Mouse (Mus musculus) forebrain, postnatal 0 days (tissue): ENCODE results near the gene Hrh3. TPM values are rescaled to one million over a fixed set of nuclear protein-coding genes. Genes with fewer than 3 reads are reported as not detected.

Experiments
- ATAC-seq: fragments of 200-750 bp; cut with Nextera tagmentation; 2 replicates; pipeline ENCODE4 v1.8.0; 2017; ENCODE audit warnings: mild to moderate bottlenecking, moderate library complexity
- DNase-seq: peaks from one replicate; pipeline ENCODE4 v3.0.0-alpha.2; 2015
- H3K27ac ChIP-seq: fragments of 300-500 bp; sonication (generic); 2 replicates; pipeline ENCODE4 v1.5.1; 2014; ENCODE audit warnings: low read depth, mild to moderate bottlenecking, antibody characterized with exemption, low read length, moderate library complexity, mixed read lengths
- H3K27me3 ChIP-seq: fragments of 300-500 bp; sonication (generic); 2 replicates; pipeline ENCODE4 v1.6.1; 2014; ENCODE audit warnings: mild to moderate bottlenecking, low read length, mixed read lengths; ENCODE audit not compliant: insufficient read depth
- H3K36me3 ChIP-seq: fragments of 300-500 bp; sonication (generic); 2 replicates; pipeline ENCODE4 v1.6.1; 2014; ENCODE audit warnings: mild to moderate bottlenecking, moderate library complexity; ENCODE audit not compliant: insufficient read depth
- H3K4me1 ChIP-seq: fragments of 300-500 bp; sonication (generic); 2 replicates; pipeline ENCODE4 v1.6.1; 2014; ENCODE audit warnings: antibody characterized with exemption; ENCODE audit not compliant: insufficient read depth
- H3K4me2 ChIP-seq: fragments of 300-500 bp; sonication (generic); 2 replicates; pipeline ENCODE4 v1.6.1; 2014; ENCODE audit warnings: low read depth, mild to moderate bottlenecking, moderate library complexity
- H3K4me3 ChIP-seq: fragments of 300-500 bp; sonication (generic); 2 replicates; pipeline ENCODE4 v1.5.1; 2014; ENCODE audit warnings: low read depth, low read length, mixed read lengths
- H3K9ac ChIP-seq: fragments of 300-500 bp; sonication (generic); 2 replicates; pipeline ENCODE4 v1.6.1; 2014; ENCODE audit warnings: mild to moderate bottlenecking
- H3K9me3 ChIP-seq: fragments of 300-500 bp; sonication (generic); 2 replicates; pipeline ENCODE4 v1.6.1; 2016; ENCODE audit warnings: low read length
- CTCF ChIP-seq: sonication (generic); IDR thresholded peaks from 2 replicates; pipeline ENCODE4 v1.5.1; 2016; ENCODE audit warnings: antibody characterized with exemption, control low read depth, low read depth
- WGBS: fragments of 180-500 bp; shearing (Covaris S2); extraction: QIAGEN DNeasy Blood & Tissue Kit; methylation state at CpG from one replicate; pipeline ENCODE4 v1.1.7; 2014; 5-methylcytosine and 5-hydroxymethylcytosine counted together
- polyA plus RNA-seq: library from polyadenylated mRNA; unstranded; fragments of >200 nt; fragmentation: Nextera tagmentation; extraction: Ambion mirVana; gene quantifications from 2 replicates; pipeline ENCODE4 v1.2.1, GENCODE M21; 2015
- total RNA-seq: library from RNA; depleted of rRNA; stranded (reverse); fragments of >200 nt; gene quantifications from 2 replicates; pipeline ENCODE4 v1.2.3, GENCODE M21; 2014

Gene Hrh3
- total and polyA plus RNA-seq, 2 experiments from 2014 or later, result 6.1 to 11.3 TPM

DNA sequence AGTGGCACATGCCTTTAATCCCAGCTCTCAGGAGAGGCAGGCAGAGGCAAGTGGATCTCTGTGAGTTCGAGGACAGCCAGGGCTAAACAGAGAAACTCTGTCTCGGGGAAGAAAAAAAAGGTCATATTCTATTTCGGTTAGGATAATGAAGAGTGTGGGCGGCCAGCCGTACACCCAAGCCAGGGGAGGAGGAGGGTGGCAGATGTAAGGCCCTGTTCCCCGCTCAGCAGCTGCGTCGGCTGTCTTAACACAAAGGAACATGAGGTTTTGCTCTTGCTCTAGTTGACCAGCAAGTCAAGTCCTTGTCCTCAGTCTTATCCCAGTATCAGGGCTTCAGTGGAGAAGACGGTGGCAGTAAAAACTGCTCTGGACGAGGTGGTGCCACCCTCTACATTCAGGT, 21.2 kb downstream of the Hrh3 start:
- no peaks in the 10 kb centered on the region for H3K27me3 ChIP-seq
- peaks cover 38% of the 10 kb centered on the region for H3K36me3 ChIP-seq
- no peak overlapping the region for H3K4me3 ChIP-seq
- H3K4me2 ChIP-seq, result no peak overlapping the region
- no peak overlapping the region for H3K9ac ChIP-seq
- no peak overlapping the region for H3K27ac ChIP-seq
- H3K4me1 ChIP-seq, result no peaks in the 10 kb centered on the region
- no peak for DNase-seq
- no peaks in the 10 kb centered on the region for H3K9me3 ChIP-seq
- no peak for TF ChIP-seq CTCF
- no peak for ATAC-seq
- WGBS, result 86% methylated on average over 10 of the region's 10 CpGs

DNA sequence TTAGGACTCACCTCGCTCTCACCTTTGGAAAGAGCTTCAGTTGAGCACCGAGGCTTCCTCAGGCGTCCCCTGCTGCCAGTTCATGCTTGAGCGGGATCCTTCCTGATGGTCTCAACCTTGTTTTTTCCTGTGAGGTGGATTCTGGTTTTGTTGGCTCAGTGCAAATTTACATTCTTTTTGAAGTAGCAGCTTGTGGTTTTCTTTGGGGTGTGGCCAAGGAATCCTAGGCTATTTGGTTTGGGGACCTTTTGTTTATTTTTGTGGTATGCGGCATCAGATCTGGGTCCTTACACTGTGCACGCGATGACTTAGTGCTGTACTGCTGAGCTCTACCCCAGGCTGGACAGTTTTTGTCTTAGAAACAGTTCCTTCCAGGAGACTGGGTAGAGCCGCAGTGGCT, 23.6 kb downstream of the Hrh3 start:
- WGBS, result 87% methylated on average over 8 of the region's 8 CpGs
- peaks cover 38% of the 10 kb centered on the region for H3K36me3 ChIP-seq
- TF ChIP-seq CTCF, result no peak
- ATAC-seq, result no peak
- no peak for DNase-seq
- no peaks in the 10 kb centered on the region for H3K9me3 ChIP-seq
- H3K4me1 ChIP-seq, result no peaks in the 10 kb centered on the region
- H3K27me3 ChIP-seq, result no peaks in the 10 kb centered on the region
- H3K4me3 ChIP-seq, result no peak overlapping the region
- no peak overlapping the region for H3K4me2 ChIP-seq
- H3K9ac ChIP-seq, result no peak overlapping the region
- no peak overlapping the region for H3K27ac ChIP-seq

DNA sequence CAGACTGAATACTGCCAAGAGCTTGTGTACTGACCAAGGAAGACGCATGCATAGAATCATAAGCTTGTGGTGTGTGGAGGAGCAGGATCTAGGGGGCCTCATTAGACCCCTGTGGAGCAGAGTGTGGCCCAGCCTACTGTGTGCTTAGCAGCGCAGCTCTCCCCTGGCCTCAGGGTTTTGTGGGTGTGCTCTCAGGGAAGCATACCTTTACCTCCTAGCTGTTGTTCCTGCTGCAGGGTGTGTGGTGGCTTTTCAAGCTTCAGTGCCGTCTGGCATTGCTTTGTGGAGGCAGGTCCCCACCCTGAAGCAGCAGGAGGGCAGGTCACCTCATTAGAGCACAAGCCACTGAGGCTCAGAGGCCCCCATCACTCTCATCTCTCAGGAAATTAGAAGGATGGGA, 26.7 kb downstream of the Hrh3 start:
- H3K27me3 ChIP-seq, result no peaks in the 10 kb centered on the region
- 66% methylated on average over 3 of the region's 3 CpGs for WGBS
- no peak for TF ChIP-seq CTCF
- no peaks in the 10 kb centered on the region for H3K9me3 ChIP-seq
- H3K4me3 ChIP-seq, result no peak overlapping the region
- H3K9ac ChIP-seq, result no peak overlapping the region
- DNase-seq (no peak), ATAC-seq (no peak)
- H3K4me2 ChIP-seq, result no peak overlapping the region
- H3K4me1 ChIP-seq, result no peaks in the 10 kb centered on the region
- no peak overlapping the region for H3K27ac ChIP-seq
- peaks cover 18% of the 10 kb centered on the region for H3K36me3 ChIP-seq

DNA sequence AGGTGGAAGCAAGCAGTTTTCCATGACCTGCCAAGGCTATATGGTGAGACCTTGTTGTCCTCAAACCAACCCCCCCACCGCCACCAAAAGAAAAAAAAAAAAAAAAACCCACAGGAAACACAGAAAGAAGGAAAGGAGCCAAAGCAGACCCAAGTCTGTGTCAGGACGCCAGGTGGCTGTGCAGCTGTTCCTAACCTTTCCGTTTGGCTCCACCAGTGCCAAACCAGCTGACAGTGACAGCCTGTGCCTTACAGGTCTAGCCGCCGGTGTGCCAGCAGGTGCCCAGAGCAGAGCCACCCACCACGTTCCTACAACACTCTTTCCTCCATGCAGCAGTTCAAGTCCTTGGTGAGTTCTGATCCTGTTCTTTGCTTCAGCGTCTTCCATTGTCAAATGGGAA, 31.4 kb downstream of the Hrh3 start:
- Histone ChIP-seq H3K4me1 (peaks cover 5% of the 10 kb centered on the region; the same call in 1 of the 2 replicates), H3K27ac (no peak overlapping the region), H3K9me3 (no peaks in the 10 kb centered on the region), H3K9ac (no peak overlapping the region), H3K4me3 (no peak overlapping the region), H3K4me2 (no peak overlapping the region), H3K27me3 (no peaks in the 10 kb centered on the region), H3K36me3 (peaks cover 12% of the 10 kb centered on the region)
- TF ChIP-seq CTCF, result no peak
- no peak for ATAC-seq
- 88% methylated on average over 7 of the region's 7 CpGs for WGBS
- no peak for DNase-seq

DNA sequence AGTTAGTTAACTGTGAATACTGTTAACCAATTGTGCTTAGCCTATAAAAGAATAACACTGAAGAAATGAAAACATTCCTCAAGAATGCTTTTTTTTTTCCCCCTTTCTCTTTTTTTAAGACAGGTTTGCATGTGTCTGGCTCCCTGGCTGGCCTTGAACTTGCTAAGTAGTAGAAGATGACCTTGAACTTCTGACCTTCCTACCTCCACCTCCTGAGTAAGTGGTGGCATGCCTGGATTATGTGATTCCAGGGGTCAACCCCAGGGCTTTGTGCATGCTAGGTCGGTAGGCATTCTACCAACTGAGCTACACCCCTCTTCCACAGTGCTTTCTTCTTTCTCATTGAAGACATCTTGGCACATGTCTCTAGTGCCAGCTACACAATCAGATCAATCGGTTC, 32.6 kb downstream of the Hrh3 start:
- Histone ChIP-seq H3K9ac (no peak overlapping the region), H3K4me3 (no peak overlapping the region), H3K36me3 (peaks cover 16% of the 10 kb centered on the region), H3K27ac (no peak overlapping the region), H3K27me3 (no peaks in the 10 kb centered on the region), H3K4me2 (0 out of 2 replicates have a peak overlapping the region, but pooled peaks have one; percentile 63), H3K4me1 (peaks cover 5% of the 10 kb centered on the region; the same call in 1 of the 2 replicates), H3K9me3 (no peaks in the 10 kb centered on the region)
- DNase-seq (no peak), ATAC-seq (no peak)
- 83% methylated on average over 2 of the region's 2 CpGs for WGBS
- no peak for TF ChIP-seq CTCF

DNA sequence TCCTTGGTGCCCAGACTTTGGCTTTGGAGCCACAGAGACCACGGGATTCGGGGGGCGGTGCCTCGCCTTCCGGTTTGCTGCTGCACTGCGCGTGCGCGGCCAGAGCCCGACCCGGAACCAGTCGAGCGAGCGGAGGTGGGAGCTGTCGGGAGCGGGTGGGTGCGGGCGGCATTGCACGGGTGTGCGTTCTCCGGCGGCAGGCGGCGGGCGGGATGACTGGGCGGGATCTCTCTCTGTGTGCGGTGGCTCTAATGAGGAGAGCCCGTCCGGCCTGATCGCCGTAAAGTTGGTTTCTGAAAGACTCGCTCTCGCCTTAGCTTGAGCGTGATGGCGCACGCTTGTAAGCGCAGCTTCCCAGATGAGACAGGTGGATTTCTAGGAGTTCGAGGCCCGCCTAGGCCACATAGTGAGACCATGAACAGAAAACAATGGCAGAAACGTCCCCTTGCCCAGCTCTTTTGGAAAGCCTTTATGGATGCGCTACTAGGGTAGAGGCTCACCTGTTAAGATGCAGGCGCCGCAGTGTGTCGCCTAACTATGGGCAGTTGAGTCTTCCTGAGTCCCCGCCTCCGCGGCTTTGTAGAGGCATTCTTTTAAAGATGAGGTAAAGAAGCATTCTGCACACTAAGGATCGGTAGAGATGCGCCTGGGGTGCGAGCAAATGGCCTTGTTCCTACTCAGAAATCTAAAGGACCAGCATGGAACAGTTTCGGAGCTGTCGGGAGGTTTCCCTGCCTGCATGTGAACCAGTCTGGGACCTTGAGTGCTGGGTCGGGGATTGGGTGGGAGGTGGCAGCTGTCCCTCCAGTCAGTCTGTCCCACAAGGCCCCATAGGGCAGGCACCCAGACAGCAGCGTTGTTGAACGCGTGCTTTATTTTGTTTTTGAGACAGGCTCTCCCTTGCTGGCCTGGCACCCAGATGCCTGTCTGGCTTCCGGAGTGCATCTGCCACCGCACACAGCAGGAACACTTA, 33.5 kb downstream of the Hrh3 start, which contains the start of gene Mtg2:
TSS of gene Mtg2 (plus strand) at position 108 of the 973 bp plus-strand sequence.
- H3K9ac ChIP-seq, result peak within 1 kb of the TSS; percentile 70
- TF ChIP-seq CTCF, result peak; percentile 35
- H3K9me3 ChIP-seq, result no peaks in the 10 kb centered on the region
- peaks cover 16% of the 10 kb centered on the region for H3K36me3 ChIP-seq
- WGBS, result 3% methylated on average over 58 of the region's 58 CpGs
- H3K4me3 ChIP-seq, result peak within 1 kb of the TSS; percentile 58
- ATAC-seq, result peak; percentile 98
- no peaks in the 10 kb centered on the region for H3K27me3 ChIP-seq
- H3K4me1 ChIP-seq, result peaks cover 5% of the 10 kb centered on the region; the same call in 1 of the 2 replicates
- DNase-seq, result peak; percentile 97
- H3K27ac ChIP-seq, result peak within 1 kb of the TSS; percentile 90
- peak within 1 kb of the TSS; percentile 63 for H3K4me2 ChIP-seq
